Mouse (Mus musculus) left cerebral cortex, adult 8-10 months (tissue): ENCODE data around the gene Lnpep. TPM values are rescaled to one million over a fixed set of nuclear protein-coding genes. Genes with fewer than 3 reads are reported as not detected.

Experiments
- DNase-seq, 2 experiments: peaks; one replicate each; pipeline ENCODE4 v3.0.0; 2022; ENCODE audit warnings: low spot score in 2 of 2
- total RNA-seq, 4 experiments: library from RNA; stranded (reverse); gene quantifications; 2 replicates each; pipeline ENCODE4 v1.2.4; 2022

Lnpep gene
- total RNA-seq, 4 experiments from 2014 or later: 81.4 to 115 (median 110) TPM

DNA sequence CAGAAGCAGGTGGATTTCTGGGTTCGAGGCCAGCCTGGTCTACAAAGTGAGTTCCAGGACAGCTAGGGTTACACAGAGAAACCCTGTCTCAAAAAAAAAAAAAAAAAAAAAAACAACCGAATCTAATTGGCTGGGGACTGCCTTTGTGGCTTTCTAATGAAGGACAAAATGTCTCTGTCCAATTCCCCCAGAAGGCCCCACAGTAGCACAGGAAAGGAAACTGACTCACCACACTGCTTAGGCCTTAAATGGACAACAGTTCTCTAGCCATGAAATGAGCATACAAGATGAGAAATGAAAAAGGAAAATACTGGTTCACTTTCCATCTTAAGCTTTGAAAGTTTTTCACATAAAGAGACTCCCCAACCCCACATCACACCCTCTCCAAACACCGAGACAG lies 15.3 kb downstream of the Lnpep start:
- DNase-seq: no peak

DNA sequence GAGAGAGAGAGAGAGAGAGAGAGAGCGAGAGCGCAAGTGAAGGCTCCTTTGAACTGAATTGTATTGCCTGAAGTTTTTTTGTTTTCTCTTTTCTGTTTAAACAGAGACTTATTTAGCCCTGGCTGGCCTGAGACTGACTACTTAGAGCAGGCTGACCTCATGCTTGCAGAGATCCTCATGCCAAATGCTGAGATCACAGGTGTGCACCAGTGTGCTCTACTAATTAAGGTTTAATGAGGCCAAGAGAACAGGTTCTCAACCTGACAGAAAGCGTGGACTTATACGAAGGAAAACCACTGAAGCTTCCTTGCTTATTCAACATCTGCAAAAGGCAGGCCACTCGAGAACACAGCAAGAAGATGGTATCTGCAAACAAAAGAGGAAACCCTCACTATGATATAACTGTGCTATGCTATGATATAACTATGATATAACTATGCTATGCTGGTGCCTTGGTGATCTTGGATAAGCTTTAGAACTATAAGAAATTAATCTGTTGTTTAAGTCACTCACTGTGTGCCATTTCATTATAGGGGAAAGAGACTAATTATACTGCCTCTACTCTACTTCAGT lies 16.3 kb downstream of the Lnpep start:
- DNase-seq: no peak

DNA sequence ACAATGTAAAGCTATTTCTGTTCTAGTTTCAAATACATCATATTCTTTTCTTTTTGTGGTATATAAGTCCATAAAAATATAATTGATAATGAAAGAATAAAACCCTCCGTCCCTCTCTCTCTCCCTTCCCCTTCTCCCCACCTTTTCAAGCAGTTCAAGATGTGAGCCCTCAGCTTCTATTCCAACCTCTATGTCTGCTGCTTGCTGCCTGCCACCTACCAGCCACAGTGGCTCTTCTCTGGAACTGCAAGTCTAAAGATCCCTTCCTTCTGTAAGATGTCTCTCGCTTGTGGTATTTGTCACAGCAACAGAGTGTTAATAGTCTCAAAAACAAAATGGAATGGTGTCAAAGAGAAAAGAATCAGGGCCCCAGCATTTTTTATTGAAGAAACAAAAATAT lies 20.3 kb downstream of the Lnpep start:
- DNase-seq: no peak

DNA sequence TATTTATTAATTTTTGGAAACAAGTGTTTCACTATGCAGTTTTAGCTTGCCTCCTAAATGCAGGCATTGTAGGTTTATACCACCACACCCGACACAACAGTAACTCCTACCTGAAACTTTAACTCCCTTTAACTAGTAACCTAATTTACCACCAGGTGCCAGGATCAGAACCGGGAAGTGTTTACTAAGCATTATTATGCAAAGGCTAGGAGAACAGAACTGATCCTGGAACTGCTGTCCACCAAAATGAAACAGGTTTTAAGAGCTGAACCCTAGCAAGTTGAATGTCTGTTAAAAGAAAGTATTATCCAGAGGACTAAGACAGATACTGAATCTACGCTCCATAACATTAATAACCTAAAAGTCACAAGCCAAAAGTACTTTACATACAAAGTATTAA lies 21.2 kb downstream of the Lnpep start:
- no peak for DNase-seq

DNA sequence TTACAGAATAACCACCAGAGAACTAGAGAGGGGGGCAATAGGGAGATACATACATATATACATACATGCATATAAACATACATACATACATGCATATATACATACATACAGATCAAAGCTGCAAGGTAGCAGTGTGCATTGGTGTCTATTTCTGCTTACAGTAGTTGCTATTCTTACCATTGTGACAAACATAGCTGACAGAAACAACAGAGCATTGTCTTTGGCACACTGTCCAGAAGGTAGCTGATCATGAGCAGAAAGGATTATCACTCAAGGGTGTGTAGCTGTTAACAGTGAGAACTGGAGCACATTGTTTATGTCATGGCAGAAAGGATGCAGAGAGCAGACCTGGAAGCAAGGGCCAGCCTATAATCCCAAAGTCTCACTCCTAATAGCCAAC lies 22.1 kb downstream of the Lnpep start:
- DNase-seq: no peak

DNA sequence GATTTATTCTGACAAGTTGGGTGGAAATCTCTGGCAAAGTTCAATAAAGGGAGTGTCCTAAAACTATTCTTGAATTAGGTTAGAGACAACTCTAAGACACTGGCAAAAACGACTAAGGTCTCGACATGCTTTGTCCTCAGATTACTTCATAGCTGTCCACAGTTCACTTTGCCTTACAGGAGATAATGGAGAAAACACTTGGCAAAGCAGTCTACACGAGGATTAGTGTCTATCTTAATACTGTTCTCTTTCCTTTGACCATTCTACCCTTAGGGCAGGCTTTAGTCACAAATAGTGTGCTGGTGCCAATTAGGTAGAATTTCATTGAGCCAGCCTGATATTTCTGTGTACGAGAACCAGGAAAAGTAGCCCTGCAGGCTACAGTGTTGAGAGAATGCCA lies 22.5 kb downstream of the Lnpep start:
- DNase-seq: no peak

DNA sequence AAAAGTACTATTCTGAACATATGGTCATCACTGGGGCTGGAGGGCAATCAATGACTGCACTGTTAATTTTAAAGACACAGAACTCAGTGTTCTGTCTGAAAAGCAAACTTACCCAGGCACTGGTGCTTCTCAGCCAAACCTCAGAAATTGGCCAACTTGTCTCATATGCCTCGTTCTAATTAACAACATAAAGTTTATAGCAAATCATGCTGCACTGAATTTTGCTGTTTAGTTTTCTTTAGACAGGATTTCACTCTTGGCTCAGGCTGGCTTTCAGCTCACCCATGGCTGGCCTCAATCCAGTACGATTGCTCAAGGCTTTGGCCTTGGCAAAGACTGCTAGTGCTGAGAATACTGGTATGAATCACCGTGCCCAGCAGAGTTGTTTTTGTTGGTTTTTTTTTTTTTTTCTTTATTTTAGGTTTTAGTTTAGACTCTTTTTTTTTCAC lies 24.0 kb downstream of the Lnpep start:
- peak in 1 of 2 experiments; percentile 62 for DNase-seq

DNA sequence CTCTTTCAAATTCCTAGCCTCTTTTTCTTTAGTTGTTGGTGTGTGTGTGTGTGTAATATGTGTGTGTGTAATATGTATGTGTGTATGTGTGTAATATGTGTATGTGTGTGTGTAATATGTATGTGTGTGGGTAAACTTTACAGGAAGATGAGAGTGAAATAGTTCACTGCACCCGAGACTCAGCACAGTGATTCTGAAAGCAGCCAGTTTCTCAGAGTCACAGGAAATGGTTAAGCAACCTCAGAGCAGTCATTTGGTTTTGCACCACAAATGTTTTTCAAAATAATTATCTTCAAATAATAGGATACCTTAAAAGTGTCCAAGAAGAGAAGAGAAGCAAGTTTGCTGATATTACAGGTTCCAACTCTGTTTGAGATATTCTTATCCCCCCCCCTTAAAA lies 24.8 kb downstream of the Lnpep start:
- DNase-seq: no peak

DNA sequence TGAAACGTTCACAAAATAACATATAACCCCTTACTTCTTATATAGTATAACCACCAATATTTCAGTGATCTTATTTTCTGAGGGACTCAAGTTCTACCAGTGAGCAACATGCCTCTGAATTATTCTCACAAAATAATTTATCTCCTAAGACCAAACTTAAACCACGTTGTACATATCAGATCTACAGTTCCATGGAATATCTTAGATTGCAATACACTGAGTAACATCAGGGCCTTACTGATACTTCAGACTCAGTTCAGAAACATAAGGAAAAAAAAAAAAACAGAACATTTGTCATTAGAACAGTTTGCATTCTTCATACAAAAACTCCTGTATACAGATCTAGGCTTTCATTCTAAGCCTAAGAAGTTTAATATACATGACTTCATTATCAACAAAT lies 26.5 kb downstream of the Lnpep start:
- no peak for DNase-seq

DNA sequence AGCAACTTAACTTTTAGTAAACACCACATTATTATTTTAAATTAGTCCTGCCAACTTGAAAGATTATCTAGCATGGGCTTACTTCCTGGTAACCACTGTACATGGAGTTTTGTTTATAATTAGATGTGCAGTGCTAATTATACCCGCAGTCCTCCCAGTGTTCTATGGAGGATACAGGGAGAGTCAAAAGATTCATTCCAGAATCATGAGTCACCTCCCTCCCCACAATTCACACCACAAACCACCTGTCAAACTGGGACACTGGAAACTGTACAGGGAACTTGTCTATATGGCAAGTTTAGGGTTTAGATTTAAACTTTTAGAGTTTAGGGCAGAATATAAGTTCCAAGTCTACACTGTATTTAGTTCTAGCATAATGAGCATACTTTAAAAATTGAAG lies 31.9 kb downstream of the Lnpep start:
- DNase-seq: no peak

DNA sequence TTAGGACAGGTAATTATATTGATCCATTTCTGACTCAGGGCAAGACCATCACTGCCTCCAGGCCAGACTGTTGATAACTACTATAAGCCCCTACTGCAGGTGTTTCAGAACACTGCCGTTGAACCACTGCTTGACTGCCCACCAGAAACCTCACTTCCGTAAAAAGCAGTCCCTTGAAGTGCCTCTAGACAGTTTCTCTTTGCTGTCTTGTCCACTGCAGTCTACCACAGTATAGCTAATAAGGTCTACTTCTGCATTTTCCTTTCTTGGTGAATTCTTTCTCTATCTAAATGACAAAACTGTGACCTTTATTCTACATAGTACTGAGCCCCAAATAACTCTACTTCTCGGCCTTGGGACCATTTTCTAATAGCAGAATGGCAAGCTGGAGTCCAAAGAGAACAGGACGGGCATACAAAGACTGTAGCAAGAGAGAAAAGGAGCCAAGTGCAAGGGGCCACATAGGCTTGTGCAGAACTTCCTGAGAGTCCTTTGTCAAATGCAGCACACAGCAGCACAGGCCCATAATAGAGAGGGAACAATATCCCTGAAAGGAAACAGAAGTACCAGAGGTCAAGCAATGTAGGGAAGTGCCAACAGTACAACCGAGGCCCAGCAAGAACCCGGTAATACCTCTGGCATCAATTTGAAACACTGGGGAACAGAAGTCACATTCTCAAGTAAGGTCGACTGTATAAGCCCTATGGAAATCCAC lies 37.4 kb downstream of the Lnpep start:
- DNase-seq: no peak

DNA sequence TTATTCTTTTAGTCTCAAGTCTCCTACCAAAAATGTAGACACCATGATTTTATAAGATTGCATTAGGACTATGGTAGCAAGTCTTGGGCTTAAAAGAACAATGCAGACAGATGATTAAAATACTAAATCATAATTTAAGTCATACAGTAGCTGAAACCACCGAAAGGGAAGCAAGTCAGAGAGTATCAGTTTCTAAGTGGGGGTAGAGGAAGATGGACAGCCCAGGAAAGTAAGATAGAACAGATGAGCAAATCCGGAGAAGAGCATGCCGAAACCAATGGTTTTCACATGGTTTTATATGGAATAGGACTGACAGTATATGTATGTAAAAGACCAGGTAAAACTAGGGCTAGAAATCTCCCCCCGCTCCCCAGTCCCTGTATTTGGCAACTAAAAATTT lies 39.7 kb downstream of the Lnpep start:
- no peak for DNase-seq

DNA sequence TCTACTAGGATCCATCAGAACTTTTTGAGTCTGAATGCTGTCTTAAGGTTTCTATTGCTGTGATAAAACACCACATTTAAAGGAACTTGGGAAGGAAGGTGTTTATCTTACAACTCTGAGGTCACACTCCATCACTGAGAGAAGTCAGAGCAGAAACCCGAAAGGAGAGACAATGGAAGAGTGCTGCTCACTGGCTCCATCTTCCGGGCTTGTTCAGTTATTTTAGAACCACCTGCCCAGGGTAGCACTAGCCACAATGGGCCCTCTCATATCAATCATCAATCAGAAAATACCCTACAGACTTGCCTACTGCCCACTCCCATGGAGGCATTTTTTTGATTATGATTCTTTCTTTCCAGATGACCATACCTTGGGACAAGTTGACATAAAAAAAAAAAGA lies 41.0 kb downstream of the Lnpep start:
- DNase-seq: no peak

DNA sequence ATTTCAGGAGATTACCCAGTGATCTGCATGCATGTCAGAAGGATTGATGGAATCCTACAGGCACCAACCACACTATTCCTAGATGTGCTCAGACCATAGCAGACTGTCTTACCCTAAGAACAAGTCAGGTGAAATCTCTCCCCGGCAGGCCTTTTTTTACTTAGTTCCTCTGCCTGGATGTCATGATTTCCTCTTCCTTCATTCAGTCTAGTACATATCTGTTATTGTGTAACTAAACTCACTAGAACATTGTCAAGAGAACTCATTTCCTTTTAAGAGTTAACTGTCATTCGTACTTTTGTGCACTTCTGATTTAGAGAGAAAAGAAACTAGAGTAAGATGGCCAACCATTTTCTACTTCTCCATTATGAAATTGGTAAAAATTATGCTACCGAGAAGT lies 43.6 kb downstream of the Lnpep start:
- no peak for DNase-seq

DNA sequence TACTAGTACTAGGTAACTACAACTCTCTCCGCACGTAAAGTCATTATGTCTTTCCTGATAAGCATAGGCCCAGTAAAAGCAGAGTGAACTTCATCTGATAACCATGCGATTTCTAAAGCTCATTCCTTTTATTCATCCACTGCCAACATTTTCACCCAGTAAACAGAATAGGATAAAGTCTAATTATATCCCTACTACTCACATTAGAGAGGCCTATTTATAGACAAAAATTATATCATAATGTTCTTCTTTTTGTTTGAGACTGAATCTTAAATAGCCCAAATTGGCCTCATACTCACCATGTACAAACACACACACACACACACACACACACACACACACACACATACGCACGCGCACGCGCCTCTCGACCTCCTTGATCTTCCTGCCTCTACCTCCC lies 48.5 kb downstream of the Lnpep start:
- no peak for DNase-seq

DNA sequence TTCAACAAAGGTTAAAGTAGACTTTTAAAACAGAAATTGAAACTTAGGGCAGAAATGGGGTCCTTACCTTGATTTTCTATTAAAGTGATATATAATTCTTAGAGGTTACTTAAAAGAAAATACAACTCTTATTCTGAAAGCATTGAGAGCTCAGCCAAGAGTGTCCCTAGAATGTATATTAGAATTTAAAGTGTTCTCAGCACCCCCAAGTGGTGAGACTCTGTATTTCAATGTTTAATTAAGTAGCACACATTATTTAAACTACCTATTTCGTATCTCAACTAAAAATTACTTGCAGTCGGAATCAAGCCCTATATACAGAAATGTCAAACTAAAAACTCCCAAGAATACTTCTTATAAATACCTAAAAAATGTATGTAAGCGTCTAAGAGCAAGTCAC lies 57.8 kb downstream of the Lnpep start:
- DNase-seq: no peak

DNA sequence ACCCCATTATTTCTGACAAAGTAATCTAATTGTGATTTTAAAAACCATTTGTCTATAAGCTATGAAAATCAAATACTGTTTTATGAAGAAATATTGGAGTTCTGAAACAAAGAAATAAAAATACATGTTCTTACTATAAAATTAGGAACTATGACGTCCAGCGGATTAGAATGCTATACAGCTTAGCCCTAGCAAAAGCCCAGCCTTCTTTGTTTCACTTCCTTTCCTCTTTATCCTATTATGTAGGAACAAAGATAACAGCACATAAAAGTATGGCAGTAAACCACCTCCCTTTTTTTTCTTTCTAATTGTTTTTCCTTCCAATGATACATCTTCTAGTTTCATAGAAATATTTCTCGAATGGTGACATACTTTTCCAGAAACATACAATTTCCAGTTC lies 75.9 kb downstream of the Lnpep start:
- no peak for DNase-seq

DNA sequence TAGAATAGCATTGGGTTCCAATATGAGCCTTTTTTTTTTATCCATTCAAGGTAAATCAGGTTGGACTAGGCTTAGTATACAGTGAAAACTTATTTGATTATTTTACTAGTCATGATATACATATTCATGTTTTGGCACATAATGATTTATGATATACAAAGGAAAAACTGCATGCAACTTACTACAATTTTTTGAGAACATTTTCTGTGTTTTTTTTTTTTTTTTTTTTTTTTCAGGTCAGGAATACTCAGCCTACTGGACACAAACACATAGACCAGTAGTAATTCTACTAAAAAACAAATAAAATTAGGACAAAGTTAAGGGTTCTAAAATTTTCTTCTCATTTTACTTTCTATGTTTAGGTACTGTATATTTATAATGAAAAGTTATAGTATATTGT lies 93.5 kb downstream of the Lnpep start:
- DNase-seq: no peak

DNA sequence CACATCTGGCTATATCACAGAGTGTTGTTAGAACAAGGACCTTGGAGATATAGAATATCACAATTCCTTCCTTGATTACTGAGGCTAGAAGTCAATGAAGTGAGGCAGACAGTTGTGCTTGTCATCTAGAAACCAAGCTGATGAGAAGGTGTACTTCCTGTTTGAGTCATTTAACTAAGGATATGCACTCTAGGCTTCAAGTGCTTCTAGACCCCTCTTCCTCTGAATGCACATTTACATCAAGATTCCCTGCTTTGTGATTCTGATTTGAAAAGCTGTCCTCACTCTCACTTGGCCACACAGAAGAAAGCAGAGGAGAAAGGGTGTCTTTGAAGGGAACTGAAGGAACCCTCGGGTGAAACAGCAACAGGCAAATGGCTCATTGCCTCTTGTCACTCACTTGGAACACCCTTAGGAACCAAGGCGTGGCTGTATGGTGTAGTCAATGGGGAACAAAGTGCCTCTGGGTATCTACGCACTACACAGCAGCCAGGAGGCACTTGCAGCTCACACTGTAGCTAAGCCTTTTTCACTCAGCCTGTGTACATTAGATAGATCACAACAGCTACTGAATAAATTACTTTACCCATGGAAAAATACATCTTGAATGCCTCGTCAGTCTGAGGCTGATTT lies 108.3 kb downstream of the Lnpep start:
- DNase-seq: no peak

DNA sequence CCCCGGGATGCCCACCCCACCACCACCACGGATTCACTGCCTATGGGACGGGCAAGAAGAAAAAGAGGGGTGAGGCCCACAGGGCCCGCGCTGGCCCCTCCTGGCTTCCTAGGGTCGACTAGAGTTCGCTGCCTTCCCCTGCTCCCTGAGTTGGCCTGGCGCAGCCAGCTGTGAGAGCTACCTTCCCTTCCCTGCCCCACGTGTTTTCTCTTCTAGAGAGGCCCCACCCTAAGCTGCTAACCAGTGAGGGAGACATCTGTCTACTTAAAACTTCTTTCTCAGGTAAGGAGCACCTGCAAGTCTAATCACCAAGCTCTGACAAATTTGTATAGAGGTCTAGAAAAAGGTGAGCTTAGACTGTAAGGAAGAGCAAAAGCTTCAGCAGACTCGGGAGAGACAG lies 118.2 kb downstream of the Lnpep start:
- DNase-seq: no peak

DNA sequence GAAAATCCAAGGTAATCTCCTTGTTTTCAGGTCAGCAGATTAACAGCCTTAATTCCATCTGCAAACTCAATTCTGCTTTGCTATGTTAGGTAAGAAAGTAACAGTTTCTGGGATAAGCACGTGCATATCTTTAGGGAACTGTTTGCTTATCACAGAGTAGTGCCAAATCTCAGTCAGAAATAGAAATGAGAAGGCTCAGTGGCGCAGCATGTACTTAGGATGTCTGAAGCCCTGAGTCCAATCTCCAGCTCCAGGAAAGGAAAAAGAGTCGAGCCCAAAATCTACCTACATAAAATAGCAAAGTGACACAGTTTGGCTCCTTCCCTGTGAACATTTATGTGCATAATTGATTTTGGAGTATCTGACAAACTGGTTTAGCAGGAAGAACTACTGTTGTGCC lies 125.6 kb downstream of the Lnpep start:
- DNase-seq: no peak

DNA sequence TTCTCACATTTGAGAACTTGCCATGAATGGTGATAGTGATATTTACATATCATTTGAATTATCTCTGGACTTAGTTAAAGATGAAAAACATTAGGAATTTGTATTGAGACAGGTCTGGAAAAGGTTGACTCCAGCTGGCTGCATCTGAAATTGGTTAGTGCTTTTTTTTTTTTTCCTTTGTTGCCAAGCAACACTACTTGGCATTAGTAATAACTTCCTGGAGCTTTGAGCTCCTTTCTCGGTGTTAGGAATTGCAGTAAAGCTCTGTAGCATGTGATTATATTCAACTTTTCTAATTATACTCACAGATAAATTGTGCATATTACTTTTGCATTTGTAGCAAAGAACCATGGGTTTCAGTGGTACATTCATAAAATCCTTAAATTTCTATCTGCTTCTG lies 126.0 kb downstream of the Lnpep start:
- DNase-seq: no peak

DNA sequence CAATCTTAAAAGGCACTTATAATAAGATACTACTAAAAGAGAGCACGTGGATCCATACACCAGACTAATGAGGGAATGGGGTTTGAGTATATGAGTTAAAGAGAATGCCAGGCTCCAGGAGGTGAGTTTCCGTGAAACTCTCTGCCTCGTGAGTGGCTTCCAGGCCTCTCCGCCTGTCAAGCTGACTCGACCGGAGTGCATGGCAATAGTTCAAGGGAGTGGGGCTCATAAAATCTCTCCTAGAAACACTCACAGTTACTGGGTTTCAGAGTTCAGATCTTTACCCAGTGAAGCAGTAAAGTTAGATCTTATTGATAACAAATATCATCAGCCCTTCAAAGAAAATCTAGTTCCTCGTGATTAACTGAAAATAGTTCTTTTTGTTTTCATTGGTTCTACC lies 128.1 kb downstream of the Lnpep start:
- no peak for DNase-seq
